In genomic region chr5:3466069-3466877, GRCm38 (mm10) we compare ENCODE assay signal across 14 mouse cellular contexts.
DNase-seq lines count a peak whose midpoint lies in the region; ATAC-seq and TF ChIP-seq lines count a peak whose summit lies in the region.
"Had no signal": no experiment of that assay in that cellular context is flagged by ENCODE, and none has a peak within 500 bp of the region (broad histone marks: within the 10 kb centered on the region; RNA-seq: fewer than 3 reads in every experiment).

No protein-coding gene starts in this region.

- 48% methylated on average over 7 of the region's 7 CpGs for WGBS in limb, embryonic 11.5 days
- WGBS in limb, embryonic 10.5 days = 58% methylated on average over 7 of the region's 7 CpGs
- WGBS in embryonic facial prominence, embryonic 11.5 days = 57% methylated on average over 7 of the region's 7 CpGs
- 40% methylated on average over 7 of the region's 7 CpGs for WGBS in intestine, postnatal 0 days

- H3K4me3 ChIP-seq in limb, embryonic 11.5 days (ENCODE audit: low read depth, low read length) = no peak overlapping the region
- no peak overlapping the region for H3K4me3 ChIP-seq in limb, embryonic 10.5 days
- no peak overlapping the region for H3K4me3 ChIP-seq in embryonic facial prominence, embryonic 11.5 days (ENCODE audit: low read depth, low read length)
- H3K4me3 ChIP-seq in intestine, postnatal 0 days (ENCODE audit: low read depth, low read length) = no peak overlapping the region
- H3K4me3 ChIP-seq: forebrain, embryonic 13.5 days; heart, embryonic 13.5 days; liver, embryonic 15.5 days; myocyte had no signal

- no peak overlapping the region for H3K9ac ChIP-seq in limb, embryonic 11.5 days (ENCODE audit: low read length)
- no peak overlapping the region for H3K9ac ChIP-seq in embryonic facial prominence, embryonic 11.5 days (replicated peaks; ENCODE audit: low read length)
- H3K9ac ChIP-seq in intestine, postnatal 0 days (ENCODE audit: low read depth, low read length) = no peak overlapping the region
- H3K9ac ChIP-seq: forebrain, embryonic 13.5 days; heart, embryonic 13.5 days; liver, embryonic 15.5 days had no signal

- H3K4me2 ChIP-seq in limb, embryonic 11.5 days (ENCODE audit: low read depth, severe bottlenecking) = no peak overlapping the region
- no peak overlapping the region for H3K4me2 ChIP-seq in embryonic facial prominence, embryonic 11.5 days (ENCODE audit: low read depth, low read length)
- no peak overlapping the region for H3K4me2 ChIP-seq in intestine, postnatal 0 days (replicated peaks; ENCODE audit: low read depth)
- H3K4me2 ChIP-seq: forebrain, embryonic 13.5 days; heart, embryonic 13.5 days; liver, embryonic 15.5 days had no signal

- no peak overlapping the region for H3K27ac ChIP-seq in limb, embryonic 11.5 days (replicated peaks; ENCODE audit: low read depth, low read length)
- H3K27ac ChIP-seq in limb, embryonic 10.5 days = no peak overlapping the region
- no peak overlapping the region for H3K27ac ChIP-seq in embryonic facial prominence, embryonic 11.5 days (replicated peaks; ENCODE audit: low read depth, low read length)
- no peak overlapping the region for H3K27ac ChIP-seq in intestine, postnatal 0 days (ENCODE audit: low read depth, low read length)
- H3K27ac ChIP-seq: forebrain, embryonic 13.5 days; heart, embryonic 13.5 days; liver, embryonic 15.5 days had no signal

- H3K4me1 ChIP-seq in limb, embryonic 11.5 days (ENCODE audit: control insufficient read depth, insufficient read depth, low read length) = peaks cover 19% of the 10 kb centered on the region
- peaks cover 47% of the 10 kb centered on the region for H3K4me1 ChIP-seq in limb, embryonic 10.5 days
- no peaks in the 10 kb centered on the region for H3K4me1 ChIP-seq in embryonic facial prominence, embryonic 11.5 days (ENCODE audit: control insufficient read depth, insufficient read depth, low read length)
- H3K4me1 ChIP-seq in intestine, postnatal 0 days (replicated peaks; ENCODE audit: control insufficient read depth, insufficient read depth, low read length) = 0 out of 2 replicates have a peak, but pooled peaks cover 2% of the 10 kb centered on the region
- H3K4me1 ChIP-seq: forebrain, embryonic 13.5 days had no signal

- no peaks in the 10 kb centered on the region for H3K9me3 ChIP-seq in limb, embryonic 11.5 days (ENCODE audit: control insufficient read depth, low read length)
- no peaks in the 10 kb centered on the region for H3K9me3 ChIP-seq in limb, embryonic 10.5 days (replicated peaks)
- no peaks in the 10 kb centered on the region for H3K9me3 ChIP-seq in embryonic facial prominence, embryonic 11.5 days (replicated peaks; ENCODE audit: control insufficient read depth, low read length)
- H3K9me3 ChIP-seq in intestine, postnatal 0 days (ENCODE audit: control insufficient read depth) = no peaks in the 10 kb centered on the region
- H3K9me3 ChIP-seq: forebrain, embryonic 13.5 days; heart, embryonic 13.5 days; liver, embryonic 15.5 days had no signal

- no peaks in the 10 kb centered on the region for H3K36me3 ChIP-seq in limb, embryonic 11.5 days (ENCODE audit: control insufficient read depth, insufficient read depth, low read length)
- peaks cover 6% of the 10 kb centered on the region; the same call in 1 of the 2 replicates for H3K36me3 ChIP-seq in limb, embryonic 10.5 days
- no peaks in the 10 kb centered on the region for H3K36me3 ChIP-seq in embryonic facial prominence, embryonic 11.5 days (replicated peaks; ENCODE audit: control insufficient read depth, insufficient read depth, low read depth, low read length)
- H3K36me3 ChIP-seq in intestine, postnatal 0 days (ENCODE audit: control insufficient read depth, insufficient read depth) = no peaks in the 10 kb centered on the region
- H3K36me3 ChIP-seq: heart, embryonic 13.5 days; liver, embryonic 15.5 days had no signal

- no peaks in the 10 kb centered on the region for H3K27me3 ChIP-seq in limb, embryonic 11.5 days (ENCODE audit: control insufficient read depth, insufficient read depth, low read length)
- no peaks in the 10 kb centered on the region for H3K27me3 ChIP-seq in limb, embryonic 10.5 days (ENCODE audit: low read depth, poor library complexity, severe bottlenecking)
- H3K27me3 ChIP-seq in embryonic facial prominence, embryonic 11.5 days (ENCODE audit: control insufficient read depth, insufficient read depth, low read length) = no peaks in the 10 kb centered on the region
- no peaks in the 10 kb centered on the region for H3K27me3 ChIP-seq in intestine, postnatal 0 days (replicated peaks; ENCODE audit: control insufficient read depth, insufficient read depth, low read length)
- H3K27me3 ChIP-seq: forebrain, embryonic 13.5 days; heart, embryonic 13.5 days; liver, embryonic 15.5 days had no signal

- peak; percentile 55 for DNase-seq in limb, embryonic 11.5 days (ENCODE audit: low spot score)
- DNase-seq in limb, embryonic 10.5 days (ENCODE audit: low spot score) = no peak
- peak; percentile 79 for DNase-seq in embryonic facial prominence, embryonic 11.5 days (ENCODE audit: low spot score)
- peak; percentile 56 for DNase-seq in testis, postnatal 10 days (ENCODE audit: low spot score)
- DNase-seq in B cell, adult 2 months = no peak
- DNase-seq in adrenal gland, postnatal 10 days = no peak
- no peak for DNase-seq in spleen, adult 18-20 months
- DNase-seq: kidney, adult 11 months; layer of hippocampus, postnatal 36 days had no signal

- ATAC-seq in limb, embryonic 11.5 days (ENCODE audit: insufficient number of reproducible peaks, low FRiP score, low TSS enrichment, low read depth) = no peak
- ATAC-seq in embryonic facial prominence, embryonic 11.5 days (replicated peaks; ENCODE audit: insufficient number of reproducible peaks, low FRiP score, low TSS enrichment, low read depth) = peak; percentile 65; the same call in 1 of the 2 replicates
- peak; percentile 73 for ATAC-seq in intestine, postnatal 0 days
- ATAC-seq: forebrain, embryonic 13.5 days had no signal

- TF ChIP-seq CTCF in intestine, postnatal 0 days (IDR thresholded peaks at IDR 0.05; ENCODE audit: low read depth) = peak; percentile 29

Comparison
In these comparisons a context has a peak if more than half of its experiments do, and no peak if none do; other contexts are left out.
1. DNase-seq: peak in limb, embryonic 11.5 days (single experiment), embryonic facial prominence, embryonic 11.5 days (single experiment) and testis, postnatal 10 days (single experiment); none in limb, embryonic 10.5 days (single experiment), B cell, adult 2 months (0 of 2), adrenal gland, postnatal 10 days (single experiment) and spleen, adult 18-20 months (0 of 2).